Mouse (Mus musculus) adrenal gland, adult 8-10 months (tissue): ENCODE measurements around the gene Exoc7. TPM values are rescaled to one million over a fixed set of nuclear protein-coding genes. Genes with fewer than 3 reads are reported as not detected.

Experiments used
- DNase-seq: peaks from one replicate; pipeline ENCODE4 v3.0.0; 2022
- total RNA-seq, 4 experiments: library from RNA; stranded (reverse); gene quantifications; 2 replicates each; pipeline ENCODE4 v1.2.4; 2022

Exoc7 gene
- total RNA-seq, 4 experiments from 2014 or later, result 61.0 to 83.9 (median 72.6) TPM

DNA sequence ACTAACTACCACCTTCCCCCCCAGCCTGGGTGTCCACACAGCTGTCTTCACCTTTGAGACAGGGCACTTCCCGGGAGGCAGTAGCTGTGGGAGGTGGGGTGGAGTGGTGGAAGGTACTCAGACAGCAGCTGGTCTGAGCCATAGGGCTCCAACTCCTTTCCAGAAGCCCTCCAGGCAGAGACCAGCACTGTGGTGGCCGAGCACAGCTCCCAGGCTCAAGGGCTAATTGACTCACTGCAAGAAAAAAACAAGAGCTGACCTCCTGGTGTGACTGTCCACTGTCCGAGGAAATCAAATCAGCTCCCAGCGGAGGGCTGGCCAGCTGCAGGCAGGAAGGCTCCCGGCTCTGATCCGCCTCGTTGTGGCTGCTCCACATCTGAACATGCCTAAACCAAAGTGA is 67.2 kb downstream of the Exoc7 start:
- no peak for DNase-seq

Other genes starting within 250 kb of the Exoc7 start
- 1 to 10 TPM in 3 of 4 experiments, under 1 TPM in 1; 0.75 to 1.6 (median 1.4) TPM for gene Unc13d, start 229.3 kb downstream of the Exoc7 start, total RNA-seq
- 100 to 1,000 TPM; 194 to 199 (median 196) TPM for gene Wbp2, start 220.2 kb downstream of the Exoc7 start, total RNA-seq
- gene Trim47, start 180.0 kb downstream of the Exoc7 start, total RNA-seq, result 10 to 100 TPM; 11.1 to 20.4 (median 16.4) TPM
- 10 to 100 TPM in 3 of 4 experiments, 1 to 10 TPM in 1; 9.6 to 13.7 (median 13.1) TPM for gene Trim65, start 176.1 kb downstream of the Exoc7 start, total RNA-seq
- 100 to 1,000 TPM in 3 of 4 experiments, 10 to 100 TPM in 1; 97.5 to 112 (median 107) TPM for gene Mrpl38, start 168.4 kb downstream of the Exoc7 start, total RNA-seq
- 10 to 100 TPM; 47.7 to 69.4 (median 52.4) TPM for gene Fbf1, start 139.1 kb downstream of the Exoc7 start, total RNA-seq
- gene Ten1, start 108.4 kb downstream of the Exoc7 start, total RNA-seq, result 10 to 100 TPM; 20.4 to 26.3 (median 23.6) TPM
- gene Acox1, start 108.2 kb downstream of the Exoc7 start, total RNA-seq, result 100 to 1,000 TPM; 158 to 197 (median 185) TPM
- gene Evpl, start 69.2 kb downstream of the Exoc7 start, total RNA-seq, result 1 to 10 TPM; 1.0 to 2.4 (median 2.1) TPM
- gene Srp68, start 33.0 kb downstream of the Exoc7 start, total RNA-seq, result 10 to 100 TPM; 75.4 to 88.7 (median 83.0) TPM
- under 1 TPM in 3 of 4 experiments, not detected in 1; 0.12 to 0.28 (median 0.13) TPM for gene Galr2, start 26.3 kb downstream of the Exoc7 start, total RNA-seq
- gene Foxj1, start 28.2 kb upstream of the Exoc7 start, total RNA-seq, result under 1 TPM in 2 of 4 experiments, not detected in 2; 0.09 to 0.21 TPM
- 10 to 100 TPM in 2 of 4 experiments, 1 to 10 TPM in 2; 4.8 to 16.9 (median 9.3) TPM for gene Rnf157, start 105.8 kb upstream of the Exoc7 start, total RNA-seq
- 10 to 100 TPM; 26.1 to 36.2 (median 29.8) TPM for gene Ubald2, start 126.9 kb upstream of the Exoc7 start, total RNA-seq
- under 1 TPM in 1 of 4 experiments, not detected in 3; 0.11 TPM for gene Qrich2, start 159.0 kb upstream of the Exoc7 start, total RNA-seq
- gene Prpsap1, start 187.0 kb upstream of the Exoc7 start, total RNA-seq, result 100 to 1,000 TPM; 104 to 122 (median 111) TPM
- 1 to 10 TPM; 3.0 to 4.7 (median 3.5) TPM for gene Sphk1, start 223.7 kb upstream of the Exoc7 start, total RNA-seq